Mouse (Mus musculus) mesoderm, embryonic 11.5 days (tissue): ENCODE results near the gene Cd2bp2.
A peak's percentile ranks its signal among the peaks of the same experiment; 100 is the strongest.

Source experiments
- DNase-seq: peaks from one replicate; pipeline ENCODE4 v3.0.0-alpha.2; 2012; ENCODE audit warnings: low read depth, low spot score

The Cd2bp2 gene

GRCm38 (mm10) chr7:127217901-127218642 is 22.2 kb upstream of the Cd2bp2 start:
- no peak for DNase-seq

GRCm38 (mm10) chr7:127217475-127217874 is 21.6 kb upstream of the Cd2bp2 start:
- no peak for DNase-seq

GRCm38 (mm10) chr7:127216307-127216706 is 20.5 kb upstream of the Cd2bp2 start:
- DNase-seq: no peak

GRCm38 (mm10) chr7:127214981-127215871 is 19.4 kb upstream of the Cd2bp2 start:
- DNase-seq: peak; percentile 78

GRCm38 (mm10) chr7:127214521-127214920 is 18.7 kb upstream of the Cd2bp2 start:
- DNase-seq: no peak

- DNase-seq: no peak
Measured at GRCm38 (mm10) chr7:127213930-127214329, 18.1 kb upstream of the Cd2bp2 start.

- DNase-seq: no peak
Measured at GRCm38 (mm10) chr7:127213485-127213884, 17.6 kb upstream of the Cd2bp2 start.

- no peak for DNase-seq
Measured at GRCm38 (mm10) chr7:127212432-127213250, 16.8 kb upstream of the Cd2bp2 start.

- DNase-seq: no peak
Measured at GRCm38 (mm10) chr7:127211014-127211745, 15.3 kb upstream of the Cd2bp2 start.

- no peak for DNase-seq
Measured at GRCm38 (mm10) chr7:127210266-127210665, 14.4 kb upstream of the Cd2bp2 start.

- DNase-seq: no peak
Measured at GRCm38 (mm10) chr7:127209851-127210250, 14.0 kb upstream of the Cd2bp2 start.

GRCm38 (mm10) chr7:127208553-127209438 is 12.9 kb upstream of the Cd2bp2 start, which contains the start of gene Mylpf:
Mylpf (plus strand) TSS chr7:127208890.
- DNase-seq: peak; percentile 96

GRCm38 (mm10) chr7:127208295-127208552 is 12.4 kb upstream of the Cd2bp2 start, which contains the start of gene Tbc1d10b:
Tbc1d10b (minus strand) TSS chr7:127208468.
- no peak for DNase-seq

GRCm38 (mm10) chr7:127207374-127208294 is 11.8 kb upstream of the Cd2bp2 start:
- no peak for DNase-seq

- no peak for DNase-seq
Measured at GRCm38 (mm10) chr7:127206606-127207005, 10.8 kb upstream of the Cd2bp2 start.

GRCm38 (mm10) chr7:127196484-127196883 is 634 bp upstream of the Cd2bp2 start:
- no peak for DNase-seq

- DNase-seq: no peak
Measured at GRCm38 (mm10) chr7:127194633-127195029, 1.2 kb downstream of the Cd2bp2 start.

GRCm38 (mm10) chr7:127194011-127194632 is 1.7 kb downstream of the Cd2bp2 start:
- no peak for DNase-seq

GRCm38 (mm10) chr7:127192989-127193388 is 2.9 kb downstream of the Cd2bp2 start:
- no peak for DNase-seq
